Mouse (Mus musculus): ENCODE measurements around the gene Zfr2. TPM values are rescaled to one million over a fixed set of nuclear protein-coding genes. Genes with fewer than 3 reads are reported as not detected.

Zfr2 gene
- polyA plus RNA-seq, 1 experiment from 2014 or later = 1.7 TPM

Small RNA genes within 50 kb of the gene (microRNA-seq; reads per million reads assigned to microRNA genes)
- 2.5 reads per million for gene Mir3057 (ENCODE audit: borderline number of aligned reads)

Other genes with a start within 250 kb of the Zfr2 start
- gene Gng7, start 218.2 kb upstream of the Zfr2 start, polyA plus RNA-seq (2015; fragmentation: Nextera tagmentation; extraction: Ambion mirVana) = 1.5 and 1.8 TPM in 2 replicates
- gene Diras1, start 207.5 kb upstream of the Zfr2 start, polyA plus RNA-seq (2015; fragmentation: Nextera tagmentation; extraction: Ambion mirVana) = 0.04 TPM in 1 of 2 replicates, not detected in the other
- gene Slc39a3, start 195.7 kb upstream of the Zfr2 start, polyA plus RNA-seq (2015; fragmentation: Nextera tagmentation; extraction: Ambion mirVana) = 16.0 and 16.8 TPM in 2 replicates
- gene Sgta, start 173.0 kb upstream of the Zfr2 start, polyA plus RNA-seq (2015; fragmentation: Nextera tagmentation; extraction: Ambion mirVana) = 120 and 127 TPM in 2 replicates
- 20.1 and 25.8 TPM in 2 replicates for gene Thop1, start 163.1 kb upstream of the Zfr2 start, polyA plus RNA-seq (2015; fragmentation: Nextera tagmentation; extraction: Ambion mirVana)
- 0.24 and 0.53 TPM in 2 replicates for gene Creb3l3, start 134.3 kb upstream of the Zfr2 start, polyA plus RNA-seq (2015; fragmentation: Nextera tagmentation; extraction: Ambion mirVana)
- gene Map2k2, start 127.2 kb upstream of the Zfr2 start, polyA plus RNA-seq (2015; fragmentation: Nextera tagmentation; extraction: Ambion mirVana) = 142 and 150 TPM in 2 replicates
- gene Zbtb7a, start 97.9 kb upstream of the Zfr2 start, polyA plus RNA-seq (2015; fragmentation: Nextera tagmentation; extraction: Ambion mirVana) = 34.5 and 44.9 TPM in 2 replicates
- gene Pias4, start 65.2 kb upstream of the Zfr2 start, polyA plus RNA-seq (2015; fragmentation: Nextera tagmentation; extraction: Ambion mirVana) = 37.3 and 39.0 TPM in 2 replicates
- gene Eef2, start 56.5 kb upstream of the Zfr2 start, polyA plus RNA-seq (2015; fragmentation: Nextera tagmentation; extraction: Ambion mirVana) = 612 and 638 TPM in 2 replicates
- 47.8 and 54.1 TPM in 2 replicates for gene Dapk3, start 50.1 kb upstream of the Zfr2 start, polyA plus RNA-seq (2015; fragmentation: Nextera tagmentation; extraction: Ambion mirVana)
- gene 4930442H23Rik, start 49.3 kb upstream of the Zfr2 start, polyA plus RNA-seq (2015; fragmentation: Nextera tagmentation; extraction: Ambion mirVana) = not detected in 2 replicates
- 0.08 TPM in 1 of 2 replicates, not detected in the other for gene Nmrk2, start 31.1 kb upstream of the Zfr2 start, polyA plus RNA-seq (2015; fragmentation: Nextera tagmentation; extraction: Ambion mirVana)
- 0.62 and 0.70 TPM in 2 replicates for gene Atcay, start 2.3 kb upstream of the Zfr2 start, polyA plus RNA-seq (2015; fragmentation: Nextera tagmentation; extraction: Ambion mirVana)
- gene Matk, start 19.8 kb downstream of the Zfr2 start, polyA plus RNA-seq (2015; fragmentation: Nextera tagmentation; extraction: Ambion mirVana) = 17.7 and 19.3 TPM in 2 replicates
- 216 and 225 TPM in 2 replicates for gene Mrpl54, start 33.8 kb downstream of the Zfr2 start, polyA plus RNA-seq (2015; fragmentation: Nextera tagmentation; extraction: Ambion mirVana)
- 34.8 and 38.7 TPM in 2 replicates for gene Apba3, start 33.8 kb downstream of the Zfr2 start, polyA plus RNA-seq (2015; fragmentation: Nextera tagmentation; extraction: Ambion mirVana)
- gene Tjp3, start 58.4 kb downstream of the Zfr2 start, polyA plus RNA-seq (2015; fragmentation: Nextera tagmentation; extraction: Ambion mirVana) = 7.8 and 9.3 TPM in 2 replicates
- gene Pip5k1c, start 59.8 kb downstream of the Zfr2 start, polyA plus RNA-seq (2015; fragmentation: Nextera tagmentation; extraction: Ambion mirVana) = 36.9 and 38.6 TPM in 2 replicates
- gene Cactin, start 87.9 kb downstream of the Zfr2 start, polyA plus RNA-seq (2015; fragmentation: Nextera tagmentation; extraction: Ambion mirVana) = 41.3 and 45.8 TPM in 2 replicates
- gene Tbxa2r, start 95.6 kb downstream of the Zfr2 start, polyA plus RNA-seq (2015; fragmentation: Nextera tagmentation; extraction: Ambion mirVana) = 97.5 and 103 TPM in 2 replicates
- 0.14 and 0.16 TPM in 2 replicates for gene Gipc3, start 110.1 kb downstream of the Zfr2 start, polyA plus RNA-seq (2015; fragmentation: Nextera tagmentation; extraction: Ambion mirVana)
- gene Hmg20b, start 117.3 kb downstream of the Zfr2 start, polyA plus RNA-seq (2015; fragmentation: Nextera tagmentation; extraction: Ambion mirVana) = 88.5 and 100 TPM in 2 replicates
- 36.3 and 38.1 TPM in 2 replicates for gene Mfsd12, start 124.3 kb downstream of the Zfr2 start, polyA plus RNA-seq (2015; fragmentation: Nextera tagmentation; extraction: Ambion mirVana)
- gene 4930404N11Rik, start 132.7 kb downstream of the Zfr2 start, polyA plus RNA-seq (2015; fragmentation: Nextera tagmentation; extraction: Ambion mirVana) = 1.7 and 3.0 TPM in 2 replicates
- gene Fzr1, start 145.4 kb downstream of the Zfr2 start, polyA plus RNA-seq (2015; fragmentation: Nextera tagmentation; extraction: Ambion mirVana) = 87.1 and 96.9 TPM in 2 replicates
- gene Dohh, start 151.3 kb downstream of the Zfr2 start, polyA plus RNA-seq (2015; fragmentation: Nextera tagmentation; extraction: Ambion mirVana) = 71.3 and 78.7 TPM in 2 replicates
- gene Gm48551, start 151.3 kb downstream of the Zfr2 start, polyA plus RNA-seq (2015; fragmentation: Nextera tagmentation; extraction: Ambion mirVana) = 2.3 TPM in 2 replicates
- 0.72 and 1.5 TPM in 2 replicates for gene Gm48552, start 155.8 kb downstream of the Zfr2 start, polyA plus RNA-seq (2015; fragmentation: Nextera tagmentation; extraction: Ambion mirVana)
- 12.5 and 14.0 TPM in 2 replicates for gene Smim24, start 159.9 kb downstream of the Zfr2 start, polyA plus RNA-seq (2015; fragmentation: Nextera tagmentation; extraction: Ambion mirVana)
- 21.5 and 21.9 TPM in 2 replicates for gene Nfic, start 222.5 kb downstream of the Zfr2 start, polyA plus RNA-seq (2015; fragmentation: Nextera tagmentation; extraction: Ambion mirVana)
- gene Celf5, start 249.6 kb downstream of the Zfr2 start, polyA plus RNA-seq (2015; fragmentation: Nextera tagmentation; extraction: Ambion mirVana) = 0.04 and 0.25 TPM in 2 replicates